Mouse (Mus musculus): ENCODE data around the gene Ldlrad3. TPM values are rescaled to one million over a fixed set of nuclear protein-coding genes. Genes with fewer than 3 reads are reported as not detected.

Ldlrad3 gene
- polyA plus RNA-seq, 2 experiments, result 2.1 to 2.9 TPM

GRCm38 (mm10) chr2:101997013-101997412, 189.2 kb downstream of the Ldlrad3 start:
- Histone ChIP-seq H3K27ac (no peak overlapping the region), H3K27me3 (ENCODE audit: control insufficient read depth, insufficient read depth, low read length) (no peaks in the 10 kb centered on the region), H3K4me1 (replicated peaks; ENCODE audit: control insufficient read depth in 2 of 2, insufficient read depth in 2 of 2, low read length in 1 of 2) (peaks cover 0 to 11% of the 10 kb centered on the region in 2 experiments; a peak in 2 of 4 replicates), H3K4me3 (ENCODE audit: insufficient read depth in 1 of 2, low read depth in 2 of 2, low read length in 2 of 2) (no peak overlapping the region), H3K9me3 (ENCODE audit: control insufficient read depth, low read length) (no peaks in the 10 kb centered on the region), H3K4me2 (ENCODE audit: low read depth) (no peak overlapping the region), H3K36me3 (replicated peaks; ENCODE audit: control insufficient read depth, insufficient read depth, low read depth) (no peaks in the 10 kb centered on the region), H3K9ac (replicated peaks) (no peak overlapping the region)
- no peak for DNase-seq (ENCODE audit: low read depth in 3 of 3, low spot score in 3 of 3)
- no peak for TF ChIP-seq EP300 (IDR thresholded peaks at IDR 0.05; ENCODE audit: low read depth)
- no peak for TF ChIP-seq CTCF (IDR thresholded peaks at IDR 0.05; ENCODE audit: low read depth)
- ATAC-seq (ENCODE audit: insufficient read depth), result no peak
- WGBS (ENCODE audit: insufficient replicate concordance), result 73% methylated on average over 11 of the region's 11 CpGs

- DNase-seq (ENCODE audit: low read depth in 3 of 3, low spot score in 3 of 3), result no peak
- Histone ChIP-seq H3K4me1 (replicated peaks; ENCODE audit: control insufficient read depth in 2 of 2, insufficient read depth in 2 of 2, low read length in 1 of 2) (peaks cover 0 to 10% of the 10 kb centered on the region in 2 experiments; a peak in 2 of 4 replicates), H3K4me2 (ENCODE audit: low read depth) (no peak overlapping the region), H3K36me3 (replicated peaks; ENCODE audit: control insufficient read depth, insufficient read depth, low read depth) (no peaks in the 10 kb centered on the region), H3K9me3 (ENCODE audit: control insufficient read depth, low read length) (no peaks in the 10 kb centered on the region), H3K27me3 (ENCODE audit: control insufficient read depth, insufficient read depth, low read length) (no peaks in the 10 kb centered on the region), H3K9ac (replicated peaks) (no peak overlapping the region), H3K27ac (no peak overlapping the region), H3K4me3 (ENCODE audit: insufficient read depth in 1 of 2, low read depth in 2 of 2, low read length in 2 of 2) (no peak overlapping the region)
- TF ChIP-seq CTCF (IDR thresholded peaks at IDR 0.05; ENCODE audit: low read depth), result no peak
- TF ChIP-seq EP300 (IDR thresholded peaks at IDR 0.05; ENCODE audit: low read depth), result no peak
- ATAC-seq (ENCODE audit: insufficient read depth), result no peak
- 50% methylated on average over 9 of the region's 9 CpGs for WGBS (ENCODE audit: insufficient replicate concordance)
These were observed 193.4 kb downstream of the Ldlrad3 start for GRCm38 (mm10) chr2:101992574-101993310.

GRCm38 (mm10) chr2:101991726-101992125, 194.5 kb downstream of the Ldlrad3 start:
- Histone ChIP-seq H3K27me3 (ENCODE audit: control insufficient read depth, insufficient read depth, low read length) (no peaks in the 10 kb centered on the region), H3K9ac (replicated peaks) (no peak overlapping the region), H3K4me1 (replicated peaks; ENCODE audit: control insufficient read depth in 2 of 2, insufficient read depth in 2 of 2, low read length in 1 of 2) (peaks cover 0 to 10% of the 10 kb centered on the region in 2 experiments; a peak in 2 of 4 replicates), H3K4me3 (ENCODE audit: insufficient read depth in 1 of 2, low read depth in 2 of 2, low read length in 2 of 2) (no peak overlapping the region), H3K4me2 (ENCODE audit: low read depth) (no peak overlapping the region), H3K9me3 (ENCODE audit: control insufficient read depth, low read length) (no peaks in the 10 kb centered on the region), H3K27ac (no peak overlapping the region), H3K36me3 (replicated peaks; ENCODE audit: control insufficient read depth, insufficient read depth, low read depth) (no peaks in the 10 kb centered on the region)
- DNase-seq (ENCODE audit: low read depth in 3 of 3, low spot score in 3 of 3) (no peak), ATAC-seq (ENCODE audit: insufficient read depth) (no peak)
- 22% methylated on average over 2 of the region's 2 CpGs for WGBS (ENCODE audit: insufficient replicate concordance)
- TF ChIP-seq CTCF (IDR thresholded peaks at IDR 0.05; ENCODE audit: low read depth) (no peak), EP300 (IDR thresholded peaks at IDR 0.05; ENCODE audit: low read depth) (no peak)

- H3K4me1 ChIP-seq (replicated peaks; ENCODE audit: control insufficient read depth in 2 of 2, insufficient read depth in 2 of 2, low read length in 1 of 2), result peaks cover 0 to 5% of the 10 kb centered on the region in 2 experiments; a peak in 1 of 4 replicates
- H3K4me3 ChIP-seq (ENCODE audit: insufficient read depth in 1 of 2, low read depth in 2 of 2, low read length in 2 of 2), result no peak overlapping the region
- no peaks in the 10 kb centered on the region for H3K9me3 ChIP-seq (ENCODE audit: control insufficient read depth, low read length)
- no peak overlapping the region for H3K9ac ChIP-seq (replicated peaks)
- 64% methylated on average over 3 of the region's 3 CpGs for WGBS (ENCODE audit: insufficient replicate concordance)
- no peak overlapping the region for H3K4me2 ChIP-seq (ENCODE audit: low read depth)
- no peaks in the 10 kb centered on the region for H3K36me3 ChIP-seq (replicated peaks; ENCODE audit: control insufficient read depth, insufficient read depth, low read depth)
- ATAC-seq (ENCODE audit: insufficient read depth) (no peak), DNase-seq (ENCODE audit: low read depth in 3 of 3, low spot score in 3 of 3) (no peak)
- no peak overlapping the region for H3K27ac ChIP-seq
- TF ChIP-seq EP300 (IDR thresholded peaks at IDR 0.05; ENCODE audit: low read depth), result no peak
- no peak for TF ChIP-seq CTCF (IDR thresholded peaks at IDR 0.05; ENCODE audit: low read depth)
- H3K27me3 ChIP-seq (ENCODE audit: control insufficient read depth, insufficient read depth, low read length), result no peaks in the 10 kb centered on the region
These were observed 199.7 kb downstream of the Ldlrad3 start for GRCm38 (mm10) chr2:101986344-101987087.
